Mouse (Mus musculus) heart, embryonic 14.5 days (tissue): ENCODE data around the gene Opa1. TPM values are rescaled to one million over a fixed set of nuclear protein-coding genes. Genes with fewer than 3 reads are reported as not detected.

Experiments
- ATAC-seq: fragments of 200-750 bp; cut with Nextera tagmentation; 2 replicates; pipeline ENCODE4 v1.8.0; 2017; ENCODE audit warnings: low read depth, moderate TSS enrichment; ENCODE audit not compliant: insufficient number of reproducible peaks, insufficient read depth, low FRiP score
- H3K27ac ChIP-seq, 2 experiments: fragments of 200-500 bp in 1 of 2; fragments of 300-500 bp in 1 of 2; sonication (generic) in 1 of 2; replicated peaks in 1 of 2; 2 replicates each; pipeline ENCODE4 v1.5.1; 2012 to 2014; ENCODE audit warnings: low read depth in 2 of 2, low read length in 2 of 2, control low read depth in 1 of 2, mild to moderate bottlenecking in 1 of 2, mixed read lengths in 1 of 2; ENCODE audit not compliant: control insufficient read depth in 1 of 2, insufficient read depth in 1 of 2
- H3K27me3 ChIP-seq: fragments of 300-500 bp; sonication (generic); 2 replicates; pipeline ENCODE4 v1.6.1; 2014; ENCODE audit warnings: mild to moderate bottlenecking, low read length, control low read depth; ENCODE audit not compliant: control insufficient read depth, insufficient read depth
- H3K36me3 ChIP-seq: fragments of 300-500 bp; sonication (generic); 2 replicates; pipeline ENCODE4 v1.6.1; 2014; ENCODE audit warnings: mild to moderate bottlenecking, control low read depth, low read length, mixed read lengths; ENCODE audit not compliant: control insufficient read depth, insufficient read depth
- H3K4me1 ChIP-seq, 2 experiments: fragments of 200-500 bp in 1 of 2; fragments of 300-500 bp in 1 of 2; sonication (generic) in 1 of 2; 2 replicates each; pipeline ENCODE4 v1.6.1; 2012 to 2014; ENCODE audit warnings: low read length in 2 of 2, control low read depth in 1 of 2, mixed read lengths in 1 of 2; ENCODE audit not compliant: control insufficient read depth in 2 of 2, insufficient read depth in 2 of 2
- H3K4me2 ChIP-seq: fragments of 300-500 bp; sonication (generic); 2 replicates; pipeline ENCODE4 v1.6.1; 2014; ENCODE audit warnings: mild to moderate bottlenecking, low read length
- H3K4me3 ChIP-seq, 2 experiments: fragments of 200-500 bp in 1 of 2; fragments of 300-500 bp in 1 of 2; sonication (generic) in 1 of 2; 2 replicates each; pipeline ENCODE4 v1.5.1; 2012 to 2014; ENCODE audit warnings: low read length in 2 of 2, mild to moderate bottlenecking in 2 of 2, control low read depth in 1 of 2, low read depth in 1 of 2, moderate library complexity in 1 of 2; ENCODE audit not compliant: control insufficient read depth in 1 of 2, insufficient read depth in 1 of 2
- H3K9ac ChIP-seq: fragments of 300-500 bp; sonication (generic); 2 replicates; pipeline ENCODE4 v1.6.1; 2014; ENCODE audit warnings: mild to moderate bottlenecking, low read length
- H3K9me3 ChIP-seq: fragments of 300-500 bp; sonication (generic); 2 replicates; pipeline ENCODE4 v1.6.1; 2016; ENCODE audit warnings: low read length, control low read depth; ENCODE audit not compliant: control insufficient read depth
- WGBS: fragments of 180-500 bp; shearing (Covaris S2); extraction: QIAGEN DNeasy Blood & Tissue Kit; methylation state at CpG from one replicate; pipeline ENCODE4 v1.1.7; 2014; 5-methylcytosine and 5-hydroxymethylcytosine counted together
- polyA plus RNA-seq: library from polyadenylated mRNA; unstranded; fragments of >200 nt; fragmentation: Nextera tagmentation; extraction: Ambion mirVana; gene quantifications from 2 replicates; pipeline ENCODE4 v1.2.1, GENCODE M21; 2014

The Opa1 gene
- polyA plus RNA-seq, 1 experiment from 2014 or later: 48.1 TPM

GRCm38 (mm10) chr16:29682555-29683431, 103.7 kb downstream of the Opa1 start:
- no peak for ATAC-seq
- peak overlapping the region; percentile 24 for H3K4me2 ChIP-seq
- 0 out of 2 replicates have a peak overlapping the region, but pooled peaks have one; percentile 38 for H3K9ac ChIP-seq
- H3K9me3 ChIP-seq: no peaks in the 10 kb centered on the region
- no peaks in the 10 kb centered on the region for H3K36me3 ChIP-seq
- H3K4me1 ChIP-seq: peaks cover 8 to 11% of the 10 kb centered on the region in 2 experiments; a peak in 2 of 4 replicates
- no peaks in the 10 kb centered on the region for H3K27me3 ChIP-seq
- H3K27ac ChIP-seq: no peak overlapping the region
- 41% methylated on average over 17 of the region's 17 CpGs for WGBS
- H3K4me3 ChIP-seq: no peak overlapping the region

GRCm38 (mm10) chr16:29683563-29683962, 104.4 kb downstream of the Opa1 start:
- no peaks in the 10 kb centered on the region for H3K36me3 ChIP-seq
- no peak overlapping the region for H3K9ac ChIP-seq
- ATAC-seq: no peak
- no peaks in the 10 kb centered on the region for H3K9me3 ChIP-seq
- H3K27me3 ChIP-seq: no peaks in the 10 kb centered on the region
- WGBS: 24% methylated on average over 12 of the region's 12 CpGs
- H3K4me2 ChIP-seq: peak overlapping the region; percentile 24
- H3K27ac ChIP-seq: no peak overlapping the region
- peaks cover 8 to 11% of the 10 kb centered on the region in 2 experiments; a peak in 2 of 4 replicates for H3K4me1 ChIP-seq
- no peak overlapping the region for H3K4me3 ChIP-seq

- no peaks in the 10 kb centered on the region for H3K27me3 ChIP-seq
- no peak overlapping the region for H3K27ac ChIP-seq
- no peak overlapping the region for H3K4me3 ChIP-seq
- 56% methylated on average over 2 of the region's 2 CpGs for WGBS
- no peaks in the 10 kb centered on the region for H3K9me3 ChIP-seq
- no peak for ATAC-seq
- no peak overlapping the region; the same call in 1 of the 2 replicates for H3K4me2 ChIP-seq
- H3K9ac ChIP-seq: no peak overlapping the region
- H3K36me3 ChIP-seq: no peaks in the 10 kb centered on the region
- peaks cover 8 to 11% of the 10 kb centered on the region in 2 experiments; a peak in 2 of 4 replicates for H3K4me1 ChIP-seq
Measured at GRCm38 (mm10) chr16:29684111-29684510, 105.0 kb downstream of the Opa1 start.

GRCm38 (mm10) chr16:29684641-29685040, 105.5 kb downstream of the Opa1 start:
- Histone ChIP-seq H3K9me3 (no peaks in the 10 kb centered on the region), H3K36me3 (no peaks in the 10 kb centered on the region), H3K4me3 (no peak overlapping the region), H3K9ac (no peak overlapping the region), H3K4me1 (peaks cover 8 to 11% of the 10 kb centered on the region in 2 experiments; a peak in 2 of 4 replicates), H3K4me2 (no peak overlapping the region), H3K27me3 (no peaks in the 10 kb centered on the region), H3K27ac (no peak overlapping the region)
- ATAC-seq: no peak
- WGBS: 86% methylated on average over 2 of the region's 2 CpGs

- Histone ChIP-seq H3K4me1 (peaks cover 8 to 11% of the 10 kb centered on the region in 2 experiments; a peak in 2 of 4 replicates), H3K27me3 (no peaks in the 10 kb centered on the region), H3K4me2 (no peak overlapping the region), H3K9me3 (no peaks in the 10 kb centered on the region), H3K36me3 (no peaks in the 10 kb centered on the region), H3K4me3 (no peak overlapping the region), H3K9ac (no peak overlapping the region), H3K27ac (no peak overlapping the region)
- WGBS: 66% methylated on average over 6 of the region's 6 CpGs
- ATAC-seq: no peak
Measured at GRCm38 (mm10) chr16:29686141-29686540, 107.0 kb downstream of the Opa1 start.

- WGBS: 83% methylated on average over 17 of the region's 17 CpGs
- no peak overlapping the region for H3K9ac ChIP-seq
- no peak overlapping the region for H3K4me3 ChIP-seq
- ATAC-seq: no peak
- peaks cover 5 to 7% of the 10 kb centered on the region in 2 experiments; a peak in 3 of 4 replicates for H3K4me1 ChIP-seq
- no peaks in the 10 kb centered on the region for H3K9me3 ChIP-seq
- no peaks in the 10 kb centered on the region for H3K36me3 ChIP-seq
- H3K27me3 ChIP-seq: no peaks in the 10 kb centered on the region
- no peak overlapping the region for H3K4me2 ChIP-seq
- H3K27ac ChIP-seq: no peak overlapping the region
Measured at GRCm38 (mm10) chr16:29687987-29688885, 109.1 kb downstream of the Opa1 start.

- no peak for ATAC-seq
- no peak overlapping the region for H3K4me2 ChIP-seq
- no peaks in the 10 kb centered on the region for H3K27me3 ChIP-seq
- H3K4me1 ChIP-seq: peaks cover 11% of the 10 kb centered on the region in 2 experiments
- H3K9ac ChIP-seq: no peak overlapping the region
- no peak overlapping the region for H3K4me3 ChIP-seq
- 63% methylated on average over 11 of the region's 11 CpGs for WGBS
- no peak overlapping the region for H3K27ac ChIP-seq
- H3K9me3 ChIP-seq: no peaks in the 10 kb centered on the region
- H3K36me3 ChIP-seq: no peaks in the 10 kb centered on the region
Measured at GRCm38 (mm10) chr16:29689187-29689819, 110.2 kb downstream of the Opa1 start.
